Mouse (Mus musculus) embryonic fibroblast, embryonic 13.5 days (primary cell): ENCODE results near the gene Dner. TPM values are rescaled to one million over a fixed set of nuclear protein-coding genes. Genes with fewer than 3 reads are reported as not detected.

ENCODE experiments used
- H3K27ac ChIP-seq: 2 replicates; pipeline ENCODE4 v1.5.1; 2012; ENCODE audit warnings: low read length, control low read depth, inconsistent platforms; ENCODE audit not compliant: insufficient read depth
- H3K4me1 ChIP-seq: 2 replicates; pipeline ENCODE4 v1.6.1; 2011; ENCODE audit warnings: low read length; ENCODE audit not compliant: control insufficient read depth, insufficient read depth
- H3K4me3 ChIP-seq: 2 replicates; pipeline ENCODE4 v1.5.1; 2011; ENCODE audit warnings: mild to moderate bottlenecking, control low read depth, low read length; ENCODE audit not compliant: insufficient read depth
- CTCF ChIP-seq: IDR thresholded peaks from 2 replicates; pipeline ENCODE4 v1.5.1; 2011; ENCODE audit warnings: mild to moderate bottlenecking, control low read depth, low read length, moderate library complexity, borderline replicate concordance; ENCODE audit not compliant: insufficient read depth
- POLR2A ChIP-seq: IDR thresholded peaks from 2 replicates; pipeline ENCODE4 v1.6.1; 2011; ENCODE audit warnings: low read depth, mild to moderate bottlenecking, control low read depth, low read length, moderate library complexity
- polyA plus RNA-seq: library from polyadenylated mRNA; stranded (reverse); fragments of >200 nt; gene quantifications from 2 replicates; pipeline ENCODE4 v1.2.4, GENCODE M21; 2011; ENCODE audit warnings: low read depth; ENCODE audit not compliant: missing spikeins, insufficient read length

Gene Dner
- polyA plus RNA-seq, 1 experiment: 1.4 TPM

DNA sequence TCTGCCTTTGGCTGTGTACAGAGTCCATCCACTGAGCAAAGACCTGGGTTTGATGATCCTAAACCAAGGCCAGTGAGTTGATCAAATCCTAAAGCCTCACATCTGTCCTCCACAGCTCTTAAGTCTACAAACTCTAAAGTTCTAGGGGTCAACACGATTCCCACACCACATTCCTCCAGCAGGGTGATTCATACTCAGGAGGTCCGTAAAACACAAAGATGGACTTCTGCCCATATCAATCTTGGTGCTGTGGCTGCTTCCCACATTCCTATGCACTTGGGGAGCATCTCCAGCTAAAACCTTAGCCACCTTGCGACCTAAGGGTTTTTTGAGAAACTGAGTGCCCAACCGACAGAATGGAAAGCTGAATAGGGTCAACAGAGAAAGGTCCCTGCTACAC lies 305.1 kb downstream of the Dner start:
- TF ChIP-seq POLR2A: no peak
- no peak for TF ChIP-seq CTCF
- Histone ChIP-seq H3K4me3 (no peak overlapping the region), H3K27ac (no peak overlapping the region), H3K4me1 (no peaks in the 10 kb centered on the region)

DNA sequence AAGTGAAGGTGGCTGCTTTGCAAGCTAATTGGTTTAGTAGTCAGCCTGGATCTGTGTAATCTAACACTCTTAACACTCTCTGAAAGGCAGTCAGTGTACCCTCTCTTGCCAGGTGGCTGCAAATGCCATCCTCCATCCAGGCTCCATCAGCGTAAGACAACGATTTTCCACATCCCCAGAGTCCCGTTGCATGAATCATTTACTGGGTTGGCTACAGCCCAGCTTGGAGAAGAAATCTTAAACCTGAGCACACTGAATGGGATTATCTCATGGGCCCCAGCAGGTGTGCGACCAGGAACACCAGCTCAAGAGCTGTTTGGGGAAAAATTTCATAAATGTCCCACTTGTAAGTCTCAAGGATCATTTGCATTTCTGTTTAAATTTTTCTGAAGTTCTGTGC lies 308.4 kb downstream of the Dner start:
- TF ChIP-seq POLR2A: no peak
- TF ChIP-seq CTCF: no peak
- Histone ChIP-seq H3K4me1 (no peaks in the 10 kb centered on the region), H3K27ac (no peak overlapping the region), H3K4me3 (no peak overlapping the region)

DNA sequence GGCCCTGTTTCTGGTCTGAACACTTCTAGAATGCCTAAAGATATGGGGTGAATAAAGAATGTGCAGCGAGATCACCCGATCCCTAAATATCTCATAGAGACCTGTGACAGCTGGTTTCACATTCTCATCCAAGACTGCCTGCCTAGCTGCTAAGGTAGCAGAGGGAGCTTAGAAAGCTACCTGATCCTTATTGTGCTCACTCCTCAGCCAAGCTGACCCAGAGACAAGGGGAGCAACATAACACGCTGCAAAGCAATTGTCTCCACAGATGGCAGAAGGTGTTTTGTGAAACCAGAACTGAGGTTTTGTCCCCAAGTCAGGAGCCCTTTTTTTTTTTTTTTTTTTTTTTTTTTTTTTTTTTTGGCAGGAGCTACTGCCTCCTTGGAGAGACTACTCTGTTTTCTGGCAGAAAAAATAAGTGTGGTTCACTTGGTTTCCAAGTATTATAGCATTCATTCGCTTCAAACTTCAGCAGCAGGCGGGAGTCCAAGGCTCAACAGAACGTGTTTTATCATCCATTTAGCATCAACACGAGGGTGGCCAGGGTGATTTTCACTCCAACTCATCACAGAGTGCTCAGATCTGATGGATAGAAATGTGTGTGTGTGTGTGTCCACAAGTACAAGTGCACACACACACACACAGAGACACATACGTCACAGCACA lies 309.4 kb downstream of the Dner start:
- Histone ChIP-seq H3K4me1 (no peaks in the 10 kb centered on the region), H3K27ac (no peak overlapping the region), H3K4me3 (no peak overlapping the region)
- TF ChIP-seq CTCF (no peak), POLR2A (no peak)

- Histone ChIP-seq H3K27ac (no peak overlapping the region), H3K4me1 (no peaks in the 10 kb centered on the region), H3K4me3 (no peak overlapping the region)
- TF ChIP-seq POLR2A: no peak
- no peak for TF ChIP-seq CTCF
Measured at GRCm38 (mm10) chr1:84382709-84383108, 313.3 kb downstream of the Dner start.

- Histone ChIP-seq H3K4me3 (no peak overlapping the region), H3K4me1 (no peaks in the 10 kb centered on the region), H3K27ac (no peak overlapping the region)
- TF ChIP-seq CTCF (no peak), POLR2A (no peak)
Measured at GRCm38 (mm10) chr1:84382064-84382463, 314.0 kb downstream of the Dner start.

GRCm38 (mm10) chr1:84380895-84381294 lies 315.1 kb downstream of the Dner start:
- no peak overlapping the region for H3K27ac ChIP-seq
- TF ChIP-seq CTCF (no peak), POLR2A (no peak)
- H3K4me3 ChIP-seq: no peak overlapping the region
- no peaks in the 10 kb centered on the region for H3K4me1 ChIP-seq

DNA sequence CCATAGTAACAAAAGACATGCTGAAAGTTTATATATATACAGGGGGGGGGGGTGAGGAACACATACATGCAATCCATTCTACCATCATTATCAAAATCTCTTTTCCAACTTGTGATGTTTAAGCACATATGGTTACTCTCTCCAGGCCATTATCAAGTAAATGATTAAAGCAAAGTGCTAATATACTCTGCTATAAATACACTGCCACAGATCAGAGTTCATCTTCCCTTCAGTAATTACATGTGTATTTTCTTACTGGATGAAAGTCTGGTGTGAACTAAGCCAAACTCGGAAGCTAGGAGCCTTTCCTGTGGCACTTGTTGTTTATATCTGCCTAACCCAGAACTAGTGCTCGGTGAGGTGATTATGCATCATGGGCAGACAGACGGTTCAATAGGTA lies 328.3 kb downstream of the Dner start:
- H3K27ac ChIP-seq: no peak overlapping the region
- H3K4me1 ChIP-seq: no peaks in the 10 kb centered on the region
- no peak overlapping the region for H3K4me3 ChIP-seq
- TF ChIP-seq POLR2A (no peak), CTCF (no peak)

DNA sequence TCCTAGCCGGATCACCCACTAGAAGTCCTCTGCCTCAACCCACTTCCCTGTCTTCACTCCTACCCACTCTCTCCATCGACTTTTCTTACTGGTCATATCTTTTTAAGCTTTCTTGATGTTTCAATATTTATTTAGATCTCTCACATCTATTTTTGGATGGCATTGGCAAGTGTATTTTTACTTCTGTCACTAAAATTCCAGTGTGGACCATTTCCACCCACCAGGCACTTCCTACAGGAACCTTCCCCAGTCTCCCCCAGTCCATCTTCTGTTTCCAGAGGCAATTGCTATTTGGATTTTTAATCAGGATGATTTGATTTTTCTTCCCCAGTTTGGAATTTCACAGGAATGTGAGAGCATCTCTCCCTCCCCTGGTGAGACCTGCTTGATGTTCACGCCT lies 329.5 kb downstream of the Dner start:
- no peak for TF ChIP-seq POLR2A
- H3K27ac ChIP-seq: no peak overlapping the region
- H3K4me1 ChIP-seq: no peaks in the 10 kb centered on the region
- H3K4me3 ChIP-seq: no peak overlapping the region

DNA sequence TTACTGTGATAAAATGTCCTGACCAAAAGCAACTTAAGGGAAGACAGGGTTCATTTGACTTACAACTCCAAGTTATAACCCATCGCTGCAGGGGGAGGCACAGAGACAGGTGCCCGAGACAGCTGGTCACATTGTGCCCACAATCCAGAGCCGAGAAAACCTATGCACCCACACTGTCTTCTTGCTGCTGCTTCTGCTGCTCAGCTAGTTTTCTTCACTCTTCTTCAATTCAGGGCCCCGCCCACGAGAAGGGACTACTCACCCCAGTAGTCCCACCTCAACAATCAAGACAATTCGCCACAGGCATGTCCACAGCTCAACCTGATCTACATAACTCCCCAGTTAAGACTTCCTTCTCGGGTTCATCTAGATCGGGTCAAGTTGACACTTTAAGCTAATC lies 332.1 kb downstream of the Dner start, which contains the start of gene Pid1:
Pid1 (minus strand) TSS at position 214 of the 400 bp plus-strand sequence.
- TF ChIP-seq CTCF (no peak), POLR2A (no peak)
- no peak within 1 kb of the TSS for H3K27ac ChIP-seq
- H3K4me3 ChIP-seq: no peak within 1 kb of the TSS
- no peaks in the 10 kb centered on the region for H3K4me1 ChIP-seq

DNA sequence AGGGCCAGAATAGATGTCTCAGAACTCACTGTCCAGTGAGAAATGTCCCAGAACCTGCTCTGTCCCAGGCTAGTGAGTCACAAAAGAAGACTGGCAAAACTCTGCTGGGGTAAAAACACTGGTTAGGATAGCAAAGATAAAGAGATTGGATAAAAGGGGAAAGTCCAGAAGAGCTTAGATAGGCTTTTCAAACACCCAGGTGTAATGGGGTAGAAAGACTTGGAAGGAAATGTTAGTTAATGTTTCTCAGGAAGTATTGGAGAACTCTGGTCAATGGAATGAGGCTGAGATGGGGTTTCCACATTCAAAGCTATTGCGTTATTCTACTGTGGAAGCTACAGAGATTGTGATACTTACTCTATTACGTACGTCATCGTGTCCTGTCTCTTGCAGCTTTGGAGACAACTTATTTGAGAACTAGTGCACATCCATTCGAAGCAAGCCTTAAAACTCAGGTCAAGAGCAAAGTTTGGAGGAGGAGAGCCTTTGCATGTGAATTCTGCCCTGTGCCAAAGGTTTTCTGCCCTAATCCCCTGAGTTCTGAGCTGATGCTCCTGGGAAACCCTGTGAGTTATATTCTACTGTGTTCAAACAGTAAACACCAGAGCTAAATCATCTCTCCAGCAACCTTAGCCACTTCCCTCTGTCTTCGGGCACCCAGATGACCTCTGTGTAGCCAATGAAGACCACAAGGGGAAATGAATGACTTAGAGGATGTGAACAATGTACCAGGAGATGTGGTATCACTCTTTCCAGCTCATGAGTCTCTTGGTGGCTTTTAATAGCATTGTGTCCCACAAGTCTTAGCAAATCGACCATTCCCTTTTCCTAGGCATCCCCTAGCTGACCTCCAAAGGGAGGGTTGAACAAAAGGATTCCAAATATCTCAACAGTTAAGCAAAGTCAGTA lies 333.1 kb downstream of the Dner start:
- no peaks in the 10 kb centered on the region for H3K4me1 ChIP-seq
- no peak overlapping the region for H3K4me3 ChIP-seq
- H3K27ac ChIP-seq: no peak overlapping the region
- TF ChIP-seq POLR2A (no peak), CTCF (no peak)
